Mouse (Mus musculus): ENCODE measurements around the gene Wfdc9.

GRCm38 (mm10) chr2:164638696-164639095 lies 17.7 kb downstream of the Wfdc9 start, which contains the start of gene Wfdc16:
- no peak for TF ChIP-seq GATA1 (IDR thresholded peaks at IDR 0.05; ENCODE audit: borderline replicate concordance, low read length)
- TF ChIP-seq FLI1 (IDR thresholded peaks at IDR 0.05; ENCODE audit: low read length), result no peak

All from megakaryocyte, embryonic 14.5 days (primary cell).